Mouse (Mus musculus) C2C12 (cell line): ENCODE results near the gene Maml1. TPM values are rescaled to one million over a fixed set of nuclear protein-coding genes. Genes with fewer than 3 reads are reported as not detected.

Source experiments
- H3K27me3 ChIP-seq: one replicate; pipeline ENCODE4 v1.6.1; 2011; ENCODE audit not compliant: control insufficient read depth, insufficient read depth, insufficient read length
- H3K36me3 ChIP-seq: one replicate; pipeline ENCODE4 v1.6.1; 2011; ENCODE audit not compliant: control insufficient read depth, insufficient read depth
- H3K4me3 ChIP-seq: one replicate; pipeline ENCODE4 v1.5.1; 2011; ENCODE audit warnings: mild to moderate bottlenecking, control low read depth; ENCODE audit not compliant: poor library complexity, insufficient read depth, severe bottlenecking
- H3K79me2 ChIP-seq: one replicate; pipeline ENCODE4 v1.6.1; 2011; ENCODE audit not compliant: control insufficient read depth, insufficient read depth
- H3K79me3 ChIP-seq: one replicate; pipeline ENCODE4 v1.6.1; 2011; ENCODE audit warnings: low read depth, control low read depth
- H3ac ChIP-seq: one replicate; pipeline ENCODE3; 2011; ENCODE audit warnings: low read depth; ENCODE audit not compliant: control insufficient read depth, insufficient read length
- CEBPB ChIP-seq: IDR thresholded peaks from one replicate; pipeline ENCODE4 v1.6.1; 2011; ENCODE audit warnings: low read depth, mild to moderate bottlenecking, control low read depth, moderate library complexity
- CTCF ChIP-seq: IDR thresholded peaks from one replicate; pipeline ENCODE4 v1.5.1; 2011; ENCODE audit not compliant: control insufficient read depth, insufficient read depth, insufficient read length
- FOSL1 ChIP-seq: IDR thresholded peaks from one replicate; pipeline ENCODE4 v1.8.0; 2011; ENCODE audit warnings: mild to moderate bottlenecking, low read length; ENCODE audit not compliant: poor library complexity, insufficient read depth, severe bottlenecking
- MAX ChIP-seq: IDR thresholded peaks from one replicate; pipeline ENCODE4 v1.6.1; 2011; ENCODE audit warnings: mild to moderate bottlenecking, control low read depth
- MYOD1 ChIP-seq: IDR thresholded peaks from one replicate; pipeline ENCODE4 v1.6.1; 2011; ENCODE audit warnings: low read depth; ENCODE audit not compliant: control insufficient read depth, insufficient read length
- MYOG ChIP-seq: IDR thresholded peaks from one replicate; pipeline ENCODE4 v1.6.1; 2011; ENCODE audit not compliant: control insufficient read depth, insufficient read length; ENCODE audit errors: extremely low read depth
- USF1 ChIP-seq: IDR thresholded peaks from one replicate; pipeline ENCODE4 v1.6.1; 2011; ENCODE audit warnings: low read depth, mild to moderate bottlenecking, control low read depth, moderate library complexity
- long read RNA-seq, 2 experiments: library from polyadenylated mRNA; unstranded; transcript quantifications; one replicate each; pipeline ENCODE4 v2.0.0; 2019 to 2020
- polyA plus RNA-seq: library from polyadenylated mRNA; unstranded; fragments of >200 nt; fragmentation: generic; extraction: Trizol; gene quantifications from one replicate; pipeline ENCODE4 v1.2.1, GENCODE M21; 2012; ENCODE audit warnings: missing spikeins

The Maml1 gene
- polyA plus RNA-seq = 14.8 TPM
- long read RNA-seq, experiment 1, partial matches to known transcripts = 0 of 7 reads
- long read RNA-seq, experiment 1, other reads (novel, unspliced or antisense) = 7 of 7 reads
- long read RNA-seq, experiment 2, partial matches to known transcripts = 0 of 7 reads
- long read RNA-seq, experiment 2, other reads (novel, unspliced or antisense) = 7 of 7 reads

DNA sequence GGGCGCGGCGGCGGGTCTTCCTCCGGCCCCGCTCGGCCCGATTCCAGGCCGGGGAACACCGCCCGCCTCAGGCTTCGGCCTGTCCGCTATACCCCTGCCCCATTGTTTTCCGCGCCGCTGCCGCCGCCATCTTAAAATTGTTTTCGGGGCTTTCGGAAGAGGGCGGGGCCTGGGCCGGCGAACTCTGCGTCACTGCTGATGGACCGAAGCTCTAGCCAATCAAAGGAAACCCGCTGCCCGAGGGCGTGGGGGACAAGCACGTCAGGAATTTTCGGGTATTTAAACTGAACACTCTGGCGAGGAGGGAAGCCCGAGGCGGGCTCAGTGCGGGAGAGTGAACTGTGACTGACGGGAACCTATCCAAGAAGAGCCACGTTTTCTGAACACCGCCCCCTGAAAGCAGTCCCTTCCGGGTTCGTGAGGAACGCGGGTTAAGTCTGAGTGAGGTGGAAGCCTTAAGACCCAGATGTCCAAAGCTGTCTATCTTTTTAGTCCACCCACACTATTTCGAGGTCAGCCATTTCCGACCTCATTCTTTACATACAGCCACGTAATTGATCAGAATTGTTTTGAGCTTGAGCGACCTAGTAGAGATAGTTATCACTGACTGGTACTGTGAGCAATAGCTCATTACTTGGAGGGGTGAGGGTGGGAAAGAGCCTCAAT lies at the start of gene Maml1:
Gene Maml1 (minus strand): TSS at position 122 of the 666 bp plus-strand sequence.
- H3K79me2 ChIP-seq = peaks cover 48% of the 10 kb centered on the region
- peaks cover 41% of the 10 kb centered on the region for H3K79me3 ChIP-seq
- peaks cover 69% of the 10 kb centered on the region for H3K36me3 ChIP-seq
- no peaks in the 10 kb centered on the region for H3K27me3 ChIP-seq
- TF ChIP-seq USF1 (no peak), MAX (peak; percentile 72)
- peak within 1 kb of the TSS; percentile 99 for H3ac ChIP-seq
- peak within 1 kb of the TSS; percentile 85 for H3K4me3 ChIP-seq

DNA sequence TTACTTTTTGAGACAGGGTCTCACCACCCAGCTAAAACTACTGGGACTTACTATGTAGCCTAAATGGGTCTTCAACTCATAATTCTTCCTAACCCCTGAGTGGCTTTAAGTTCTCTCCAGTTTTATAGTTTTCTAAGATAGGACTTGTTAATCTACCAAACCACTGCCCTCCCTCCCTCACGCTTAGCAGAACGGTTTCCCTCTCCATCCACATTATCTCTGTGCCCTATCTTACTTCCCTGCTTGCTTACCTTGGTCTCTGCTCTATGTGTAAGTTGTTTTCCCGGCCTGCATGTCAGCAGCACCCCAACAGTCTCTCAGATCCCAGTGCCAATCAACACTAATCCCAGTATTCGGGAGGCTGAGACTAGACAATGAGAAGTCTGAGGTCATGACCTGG lies 44.8 kb upstream of the Maml1 start:
- H3K79me3 ChIP-seq = no peaks in the 10 kb centered on the region
- no peak overlapping the region for H3K4me3 ChIP-seq
- peaks cover 4% of the 10 kb centered on the region for H3K27me3 ChIP-seq
- no peak overlapping the region for H3ac ChIP-seq
- no peak for TF ChIP-seq FOSL1
- no peak for TF ChIP-seq MAX
- TF ChIP-seq CTCF = no peak
- TF ChIP-seq USF1 = no peak
- TF ChIP-seq MYOG = no peak
- TF ChIP-seq MYOD1 = no peak
- no peak for TF ChIP-seq CEBPB
- no peaks in the 10 kb centered on the region for H3K36me3 ChIP-seq
- H3K79me2 ChIP-seq = no peaks in the 10 kb centered on the region

DNA sequence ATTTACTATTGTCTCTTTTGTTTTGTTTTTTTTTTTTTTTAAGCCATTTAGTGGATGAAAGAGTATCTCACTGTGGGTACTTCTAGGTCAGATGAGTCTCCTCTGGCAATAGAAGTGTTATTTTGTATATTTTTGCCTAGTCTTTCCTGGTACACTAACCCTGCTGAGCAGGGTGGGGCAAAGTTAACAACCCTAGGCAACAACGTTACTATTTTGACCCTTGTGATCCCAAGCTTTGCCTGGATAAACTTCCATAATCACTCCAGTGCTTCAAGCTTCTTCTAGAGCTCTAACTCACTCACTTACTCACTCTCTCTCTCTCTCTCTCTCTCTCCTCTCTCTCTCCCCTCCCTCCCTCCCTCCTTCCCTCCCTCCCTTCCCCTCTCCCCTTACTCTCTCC lies 44.0 kb upstream of the Maml1 start:
- H3K27me3 ChIP-seq = peaks cover 4% of the 10 kb centered on the region
- TF ChIP-seq CEBPB = no peak
- TF ChIP-seq MAX = no peak
- no peak for TF ChIP-seq CTCF
- no peak for TF ChIP-seq FOSL1
- H3K79me3 ChIP-seq = no peaks in the 10 kb centered on the region
- no peak overlapping the region for H3ac ChIP-seq
- H3K36me3 ChIP-seq = no peaks in the 10 kb centered on the region
- no peak overlapping the region for H3K4me3 ChIP-seq
- H3K79me2 ChIP-seq = no peaks in the 10 kb centered on the region

DNA sequence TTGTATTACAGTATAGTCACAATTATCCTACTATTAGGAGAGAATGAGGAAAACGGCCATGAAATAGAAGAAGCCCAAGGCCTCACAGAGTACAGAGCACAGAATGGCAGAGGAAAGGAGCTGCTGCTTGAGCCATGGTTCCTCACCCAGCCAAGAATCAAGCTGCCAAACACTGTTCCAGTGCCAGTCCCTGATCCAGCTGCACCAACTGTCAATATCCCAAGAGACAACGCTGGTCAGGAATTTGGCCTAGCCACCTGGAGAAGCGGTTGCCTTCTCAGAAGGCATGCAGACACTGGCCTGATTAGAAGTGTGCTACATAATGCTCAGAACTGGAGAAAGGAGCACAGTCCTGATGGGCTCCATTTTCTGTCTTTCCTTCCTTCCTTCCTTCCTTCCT lies 41.1 kb upstream of the Maml1 start:
- H3ac ChIP-seq = no peak overlapping the region
- peaks cover 4% of the 10 kb centered on the region for H3K27me3 ChIP-seq
- TF ChIP-seq MYOG (no peak), CEBPB (no peak), FOSL1 (no peak), USF1 (no peak), MAX (no peak), MYOD1 (no peak), CTCF (no peak)
- no peaks in the 10 kb centered on the region for H3K79me2 ChIP-seq
- no peaks in the 10 kb centered on the region for H3K36me3 ChIP-seq
- no peaks in the 10 kb centered on the region for H3K79me3 ChIP-seq
- no peak overlapping the region for H3K4me3 ChIP-seq

DNA sequence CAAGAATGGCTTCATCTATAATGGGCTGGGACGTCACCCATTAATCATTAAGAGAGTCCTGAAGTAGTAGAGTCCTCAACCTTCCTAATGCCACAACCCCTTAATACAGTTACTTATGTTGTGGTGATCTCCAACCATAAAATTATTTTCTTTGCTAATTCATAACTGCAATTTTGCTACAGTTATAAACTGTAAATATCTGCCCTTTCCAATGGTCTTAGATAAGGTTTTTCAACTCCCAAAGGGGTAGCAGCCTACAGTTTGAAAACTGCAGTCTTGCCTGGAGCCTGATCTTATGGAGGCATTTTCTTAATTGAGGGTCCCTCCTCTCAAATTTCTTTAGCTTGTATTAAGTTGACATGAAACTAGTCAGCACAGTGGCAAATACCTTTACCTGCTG lies 37.3 kb upstream of the Maml1 start:
- Histone ChIP-seq H3K36me3 (no peaks in the 10 kb centered on the region), H3K79me3 (peaks cover 9% of the 10 kb centered on the region), H3ac (no peak overlapping the region), H3K4me3 (no peak overlapping the region), H3K27me3 (no peaks in the 10 kb centered on the region), H3K79me2 (peaks cover 11% of the 10 kb centered on the region)
- TF ChIP-seq MAX = no peak
- no peak for TF ChIP-seq MYOG
- TF ChIP-seq USF1 = no peak
- TF ChIP-seq FOSL1 = no peak
- no peak for TF ChIP-seq CEBPB
- no peak for TF ChIP-seq MYOD1
- no peak for TF ChIP-seq CTCF

DNA sequence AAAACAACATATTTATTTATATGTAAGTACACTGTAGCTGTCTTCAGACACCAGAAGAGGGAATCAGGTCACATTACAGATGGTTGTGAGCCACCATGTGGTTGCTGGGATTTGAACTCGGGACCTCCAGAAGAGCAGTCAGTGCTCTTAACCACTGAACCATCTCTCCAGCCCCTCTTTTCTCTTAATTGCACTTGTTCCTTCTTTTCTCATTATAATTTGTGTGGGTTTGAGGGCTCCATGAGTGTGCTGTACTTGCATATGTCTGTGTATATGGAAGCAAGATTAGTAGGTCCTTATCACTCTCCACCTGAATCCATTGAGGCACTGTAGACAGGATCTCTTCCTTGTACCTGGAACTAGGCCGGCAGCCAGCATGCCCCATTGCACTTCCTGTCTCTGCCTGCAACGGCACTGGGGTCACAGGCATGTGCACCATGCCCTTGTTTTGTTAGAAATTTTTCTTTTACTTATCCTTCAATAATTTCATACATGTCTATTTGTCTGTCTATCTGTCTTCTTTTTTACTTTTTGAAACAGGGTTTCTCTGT lies 36.0 kb upstream of the Maml1 start:
- no peak overlapping the region for H3K4me3 ChIP-seq
- peaks cover 21% of the 10 kb centered on the region for H3K79me3 ChIP-seq
- H3K36me3 ChIP-seq = peaks cover 5% of the 10 kb centered on the region
- TF ChIP-seq MAX (no peak), USF1 (no peak), CTCF (no peak), MYOG (no peak), MYOD1 (no peak), FOSL1 (no peak), CEBPB (no peak)
- H3K79me2 ChIP-seq = peaks cover 23% of the 10 kb centered on the region
- no peaks in the 10 kb centered on the region for H3K27me3 ChIP-seq
- H3ac ChIP-seq = no peak overlapping the region
